8 mouse cellular contexts compared by ENCODE assay signal in genomic region chr3:26152510-26153035, GRCm38 (mm10).
DNase-seq lines count a peak whose midpoint lies in the region; ATAC-seq and TF ChIP-seq lines count a peak whose summit lies in the region.

No protein-coding gene starts in this region.

- no peaks in the 10 kb centered on the region for H3K9me3 ChIP-seq in heart, embryonic 10.5 days
- no peaks in the 10 kb centered on the region for H3K9me3 ChIP-seq in forebrain, postnatal 0 days (ENCODE audit: low read length)
- H3K9me3 ChIP-seq in midbrain, embryonic 11.5 days (ENCODE audit: control insufficient read depth, low read length) = no peaks in the 10 kb centered on the region
- no peaks in the 10 kb centered on the region for H3K9me3 ChIP-seq in stomach, embryonic 16.5 days (replicated peaks; ENCODE audit: control insufficient read depth, low read length)

- H3K36me3 ChIP-seq in heart, embryonic 10.5 days = no peaks in the 10 kb centered on the region
- H3K36me3 ChIP-seq in forebrain, postnatal 0 days (ENCODE audit: insufficient read depth) = no peaks in the 10 kb centered on the region
- no peaks in the 10 kb centered on the region for H3K36me3 ChIP-seq in midbrain, embryonic 11.5 days (ENCODE audit: control insufficient read depth, insufficient read depth, low read length)
- H3K36me3 ChIP-seq in stomach, embryonic 16.5 days (ENCODE audit: control insufficient read depth, insufficient read depth, low read length) = no peaks in the 10 kb centered on the region

- H3K4me2 ChIP-seq in forebrain, postnatal 0 days (ENCODE audit: low read depth) = peak overlapping the region; percentile 61
- H3K4me2 ChIP-seq in midbrain, embryonic 11.5 days = peak overlapping the region; percentile 73
- peak overlapping the region; percentile 81 for H3K4me2 ChIP-seq in stomach, embryonic 16.5 days (ENCODE audit: low read depth, low read length)

- H3K4me1 ChIP-seq in heart, embryonic 10.5 days = peaks cover 3% of the 10 kb centered on the region; the same call in 1 of the 2 replicates
- H3K4me1 ChIP-seq in forebrain, postnatal 0 days (ENCODE audit: insufficient read depth) = no peaks in the 10 kb centered on the region
- no peaks in the 10 kb centered on the region for H3K4me1 ChIP-seq in midbrain, embryonic 11.5 days (ENCODE audit: control insufficient read depth, insufficient read depth, low read length)
- peaks cover 6% of the 10 kb centered on the region; the same call in 1 of the 2 replicates for H3K4me1 ChIP-seq in stomach, embryonic 16.5 days (ENCODE audit: control insufficient read depth, insufficient read depth, low read length)

- 3% methylated on average over 10 of the region's 10 CpGs for WGBS in heart, embryonic 10.5 days
- WGBS in forebrain, postnatal 0 days = under 1% methylated on average over 10 of the region's 10 CpGs
- under 1% methylated on average over 10 of the region's 10 CpGs for WGBS in midbrain, embryonic 11.5 days
- WGBS in stomach, embryonic 16.5 days = 4% methylated on average over 10 of the region's 10 CpGs

- TF ChIP-seq CTCF in forebrain, postnatal 0 days (IDR thresholded peaks at IDR 0.05; ENCODE audit: low read depth) = no peak

- peak overlapping the region; percentile 62 for H3K4me3 ChIP-seq in heart, embryonic 10.5 days
- H3K4me3 ChIP-seq in forebrain, postnatal 0 days (ENCODE audit: low read depth, low read length) = peak overlapping the region; percentile 68
- H3K4me3 ChIP-seq in midbrain, embryonic 11.5 days (ENCODE audit: low read depth, low read length) = peak overlapping the region; percentile 46
- H3K4me3 ChIP-seq in stomach, embryonic 16.5 days (replicated peaks; ENCODE audit: low read length) = peak overlapping the region; percentile 54

- peak overlapping the region; percentile 66 for H3K9ac ChIP-seq in forebrain, postnatal 0 days
- H3K9ac ChIP-seq in midbrain, embryonic 11.5 days (ENCODE audit: low read length) = peak overlapping the region; percentile 43
- peak overlapping the region; percentile 64 for H3K9ac ChIP-seq in stomach, embryonic 16.5 days (ENCODE audit: low read length)

- H3K27me3 ChIP-seq in heart, embryonic 10.5 days (ENCODE audit: insufficient read depth, poor library complexity, severe bottlenecking) = peaks cover 8% of the 10 kb centered on the region; the same call in 1 of the 2 replicates
- no peaks in the 10 kb centered on the region for H3K27me3 ChIP-seq in forebrain, postnatal 0 days (ENCODE audit: insufficient read depth, low read length)
- H3K27me3 ChIP-seq in midbrain, embryonic 11.5 days (ENCODE audit: control insufficient read depth, insufficient read depth, low read length) = no peaks in the 10 kb centered on the region
- H3K27me3 ChIP-seq in stomach, embryonic 16.5 days (ENCODE audit: control insufficient read depth, insufficient read depth, low read length) = no peaks in the 10 kb centered on the region

- H3K27ac ChIP-seq in heart, embryonic 10.5 days = no peak overlapping the region
- H3K27ac ChIP-seq in forebrain, postnatal 0 days (ENCODE audit: low read depth, low read length) = peak overlapping the region; percentile 77
- H3K27ac ChIP-seq in midbrain, embryonic 11.5 days (ENCODE audit: low read depth, low read length) = no peak overlapping the region
- no peak overlapping the region for H3K27ac ChIP-seq in stomach, embryonic 16.5 days (ENCODE audit: low read length)

- no peak for DNase-seq in heart, embryonic 10.5 days (ENCODE audit: low spot score)
- no peak for DNase-seq in heart, adult 8-10 months (ENCODE audit: low spot score)
- DNase-seq in cerebellum, adult 18-20 months = peak; percentile 68 to 70
- DNase-seq in forebrain, postnatal 0 days = no peak
- DNase-seq in kidney, postnatal 14 days = peak; percentile 12
- no peak for DNase-seq in midbrain, embryonic 11.5 days (ENCODE audit: low spot score, missing footprints)
- no peak for DNase-seq in urinary bladder, adult 2 months (ENCODE audit: low spot score)

- ATAC-seq in forebrain, postnatal 0 days = peak; percentile 66
- peak; percentile 67 for ATAC-seq in midbrain, embryonic 11.5 days (ENCODE audit: low FRiP score)
- ATAC-seq in stomach, embryonic 16.5 days (ENCODE audit: insufficient read depth, low FRiP score) = no peak

Comparison
In these comparisons a context has a peak if more than half of its experiments do, and no peak if none do; other contexts are left out.
1. DNase-seq: peak in cerebellum, adult 18-20 months (2 of 2) and kidney, postnatal 14 days (single experiment); none in heart, embryonic 10.5 days (single experiment), heart, adult 8-10 months (single experiment), forebrain, postnatal 0 days (single experiment), midbrain, embryonic 11.5 days (single experiment) and urinary bladder, adult 2 months (single experiment).
2. Peak in every context shown above with its lines, with median percentiles within 50 percentile points of each other: H3K4me3 ChIP-seq, H3K4me2 ChIP-seq and H3K9ac ChIP-seq.